Mouse (Mus musculus) neural tube, embryonic 12.5 days (tissue): ENCODE results near the gene Lhfpl2. TPM values are rescaled to one million over a fixed set of nuclear protein-coding genes. Genes with fewer than 3 reads are reported as not detected.
A peak's percentile ranks its signal among the peaks of the same experiment; 100 is the strongest.

Experiments used
- ATAC-seq: fragments of 200-750 bp; cut with Nextera tagmentation; 2 replicates; pipeline ENCODE4 v1.8.0; 2017; ENCODE audit warnings: low read depth, mild to moderate bottlenecking, moderate TSS enrichment, moderate library complexity; ENCODE audit not compliant: low FRiP score
- H3K27ac ChIP-seq: fragments of 300-500 bp; sonication (generic); 2 replicates; pipeline ENCODE4 v1.5.1; 2016
- H3K27me3 ChIP-seq: fragments of 300-500 bp; sonication (generic); replicated peaks from 2 replicates; pipeline ENCODE4 v1.6.1; 2016; ENCODE audit warnings: mild to moderate bottlenecking
- H3K36me3 ChIP-seq: fragments of 300-500 bp; sonication (generic); 2 replicates; pipeline ENCODE4 v1.6.1; 2016; ENCODE audit warnings: mild to moderate bottlenecking
- H3K4me1 ChIP-seq: fragments of 300-500 bp; sonication (generic); 2 replicates; pipeline ENCODE4 v1.6.1; 2016
- H3K4me2 ChIP-seq: fragments of 300-500 bp; sonication (generic); replicated peaks from 2 replicates; pipeline ENCODE4 v1.6.1; 2016; ENCODE audit warnings: mild to moderate bottlenecking
- H3K4me3 ChIP-seq: fragments of 300-500 bp; sonication (generic); 2 replicates; pipeline ENCODE4 v1.5.1; 2016
- H3K9ac ChIP-seq: fragments of 300-500 bp; sonication (generic); 2 replicates; pipeline ENCODE4 v1.6.1; 2016; ENCODE audit warnings: mild to moderate bottlenecking
- H3K9me3 ChIP-seq: fragments of 300-500 bp; sonication (generic); 2 replicates; pipeline ENCODE4 v1.6.1; 2016; ENCODE audit warnings: mild to moderate bottlenecking
- WGBS: fragments of 180-500 bp; shearing (Covaris S2); methylation state at CpG from one replicate; pipeline ENCODE4 v1.1.7; 2016; 5-methylcytosine and 5-hydroxymethylcytosine counted together
- polyA plus RNA-seq: library from polyadenylated mRNA; unstranded; fragments of >200 nt; fragmentation: Nextera tagmentation; extraction: Ambion mirVana; gene quantifications from 2 replicates; pipeline ENCODE4 v1.2.1, GENCODE M21; 2016

The Lhfpl2 gene
- polyA plus RNA-seq, 1 experiment from 2014 or later: 24.2 TPM

DNA sequence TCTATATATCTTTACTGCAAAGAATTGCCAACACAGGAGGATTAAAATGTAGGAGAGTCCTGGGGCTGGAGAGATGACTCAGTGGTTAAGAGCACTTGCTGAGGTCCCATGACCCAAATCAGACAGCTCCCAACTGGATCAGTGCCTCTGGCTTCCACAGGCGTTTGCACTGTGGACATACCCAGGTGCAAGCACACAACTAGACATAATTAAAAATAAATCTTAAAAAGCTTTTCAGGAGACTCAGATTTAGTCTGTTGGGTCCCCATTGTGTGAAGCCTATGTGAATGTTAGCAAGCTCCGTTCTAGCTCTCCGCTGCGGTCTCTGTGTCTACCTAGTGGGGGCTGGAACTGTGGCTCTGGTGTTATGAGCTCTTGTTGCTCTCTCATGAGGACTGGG lies 1.8 kb downstream of the Lhfpl2 start:
- H3K36me3 ChIP-seq: no peaks in the 10 kb centered on the region
- H3K4me3 ChIP-seq: no peak overlapping the region
- ATAC-seq: no peak
- no peaks in the 10 kb centered on the region for H3K9me3 ChIP-seq
- peaks cover 33% of the 10 kb centered on the region for H3K27me3 ChIP-seq
- no peak overlapping the region for H3K27ac ChIP-seq
- H3K4me2 ChIP-seq: no peak overlapping the region
- H3K4me1 ChIP-seq: peaks cover 23% of the 10 kb centered on the region
- no peak overlapping the region for H3K9ac ChIP-seq
- WGBS: 89% methylated on average over 4 of the region's 4 CpGs

DNA sequence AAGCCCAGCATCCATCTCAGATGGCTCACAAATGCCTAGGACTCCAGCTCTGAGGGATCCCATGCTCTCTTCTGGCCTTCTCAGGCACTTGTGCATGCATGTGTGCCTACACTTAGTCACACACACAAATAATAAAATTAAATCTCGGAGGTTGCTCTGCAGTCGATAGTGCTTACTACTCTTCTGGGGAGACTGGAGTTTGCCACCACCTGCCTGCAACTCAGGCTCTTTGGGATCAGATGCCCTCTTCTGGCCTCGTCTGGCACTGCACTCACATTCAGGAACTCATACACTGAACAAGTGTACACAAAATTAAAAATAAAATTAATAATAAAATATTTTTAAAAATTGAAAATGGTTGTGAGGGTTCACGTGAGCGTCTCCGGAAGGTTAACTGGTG lies 2.2 kb downstream of the Lhfpl2 start:
- peaks cover 37% of the 10 kb centered on the region for H3K27me3 ChIP-seq
- no peaks in the 10 kb centered on the region for H3K9me3 ChIP-seq
- no peak overlapping the region for H3K4me3 ChIP-seq
- H3K4me1 ChIP-seq: peaks cover 27% of the 10 kb centered on the region
- H3K36me3 ChIP-seq: no peaks in the 10 kb centered on the region
- WGBS: 88% methylated on average over 6 of the region's 6 CpGs
- no peak overlapping the region for H3K4me2 ChIP-seq
- no peak overlapping the region for H3K9ac ChIP-seq
- ATAC-seq: no peak
- H3K27ac ChIP-seq: no peak overlapping the region

DNA sequence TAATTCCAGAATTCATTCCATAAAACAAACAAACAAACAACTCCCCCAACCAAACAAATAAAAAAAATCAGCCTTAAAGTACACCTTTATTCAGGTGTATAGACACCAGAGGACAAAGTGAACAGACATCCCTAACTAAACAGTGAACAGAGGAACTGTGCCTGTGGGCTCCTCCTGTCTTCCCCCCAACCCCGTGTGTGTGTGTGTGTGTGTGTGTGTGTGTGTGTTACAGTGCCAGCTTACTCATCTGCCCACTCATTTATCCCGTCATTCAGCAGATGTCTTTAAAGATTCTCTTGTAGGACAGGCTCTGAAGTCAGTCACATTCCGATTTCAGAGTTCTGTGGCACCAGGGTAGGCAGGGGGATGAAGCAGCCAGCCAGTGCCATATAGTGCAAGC lies 2.9 kb downstream of the Lhfpl2 start:
- 91% methylated on average over 3 of the region's 3 CpGs for WGBS
- H3K9me3 ChIP-seq: no peaks in the 10 kb centered on the region
- no peak overlapping the region for H3K27ac ChIP-seq
- H3K4me3 ChIP-seq: no peak overlapping the region
- H3K9ac ChIP-seq: no peak overlapping the region
- peaks cover 28% of the 10 kb centered on the region for H3K4me1 ChIP-seq
- H3K36me3 ChIP-seq: no peaks in the 10 kb centered on the region
- H3K4me2 ChIP-seq: no peak overlapping the region
- ATAC-seq: no peak
- peaks cover 42% of the 10 kb centered on the region for H3K27me3 ChIP-seq

DNA sequence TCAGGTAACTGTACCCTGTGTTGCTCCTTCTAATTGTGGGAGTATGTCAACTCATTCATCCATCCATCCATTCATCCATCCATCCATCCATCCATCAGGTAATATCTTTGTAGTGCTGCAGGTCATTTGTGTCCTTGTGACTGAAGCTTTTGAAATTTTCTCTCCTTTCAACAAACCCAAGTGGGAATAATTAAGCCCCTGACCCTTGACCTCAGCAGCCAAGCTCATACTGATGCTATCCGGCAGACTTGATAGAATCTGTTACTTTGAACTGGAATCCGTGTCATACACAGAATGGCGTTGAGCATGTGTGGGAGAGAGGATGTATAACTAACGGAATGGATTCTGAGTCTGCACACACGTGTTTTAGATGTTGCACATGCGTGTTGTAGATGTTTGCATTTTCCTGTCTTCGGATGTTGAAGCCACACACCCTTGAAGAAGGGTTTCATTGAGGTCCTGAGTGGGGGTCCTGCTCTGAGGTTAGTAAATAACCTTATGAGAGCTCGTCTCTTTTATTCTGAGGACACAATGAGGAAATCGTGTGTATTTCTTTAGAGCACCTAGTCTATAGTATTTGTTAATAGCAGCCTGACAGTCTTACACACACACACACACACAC lies 3.8 kb downstream of the Lhfpl2 start:
- 61% methylated on average over 9 of the region's 9 CpGs for WGBS
- Histone ChIP-seq H3K27me3 (peaks cover 50% of the 10 kb centered on the region), H3K9me3 (no peaks in the 10 kb centered on the region), H3K27ac (no peak overlapping the region), H3K36me3 (no peaks in the 10 kb centered on the region), H3K4me2 (no peak overlapping the region), H3K9ac (no peak overlapping the region), H3K4me1 (peaks cover 33% of the 10 kb centered on the region), H3K4me3 (no peak overlapping the region)
- ATAC-seq: no peak

DNA sequence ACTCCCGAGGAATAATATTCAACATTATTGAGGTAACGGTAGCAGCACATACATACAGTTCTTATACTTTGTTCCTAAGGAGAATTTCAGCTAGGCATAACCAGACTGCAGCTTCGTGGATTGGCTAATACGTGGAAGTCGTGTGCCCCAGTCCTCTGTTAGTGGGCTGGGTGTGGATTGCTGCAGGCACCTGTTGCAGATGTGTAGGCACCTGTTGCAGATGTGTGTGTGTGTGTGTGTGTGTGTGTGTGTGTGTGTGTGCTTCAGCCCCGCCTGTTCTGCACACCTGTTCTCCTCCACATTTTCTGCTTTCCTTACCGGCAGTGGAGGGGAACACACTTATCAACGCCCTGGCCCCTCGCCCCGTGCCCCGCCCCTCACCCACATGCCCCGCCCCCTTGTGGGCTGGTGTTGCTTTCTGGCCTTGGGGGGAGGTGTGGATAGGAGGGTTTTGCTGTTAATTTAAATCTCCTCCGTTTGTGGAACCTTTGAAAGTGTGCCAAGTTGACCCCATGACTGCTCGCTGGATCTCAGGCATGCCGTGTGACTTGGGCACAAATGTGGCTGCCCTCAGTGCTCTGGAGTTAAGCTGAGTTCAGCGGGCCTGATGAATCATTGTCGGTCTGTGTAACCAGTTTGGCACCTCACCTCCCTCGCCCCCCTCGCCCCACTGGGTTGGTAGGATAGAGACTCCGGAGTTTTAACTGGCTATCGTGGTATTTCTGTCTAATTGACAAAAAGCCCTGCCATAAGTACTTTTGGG lies 4.9 kb downstream of the Lhfpl2 start:
- no peak overlapping the region for H3K27ac ChIP-seq
- peaks cover 31% of the 10 kb centered on the region for H3K4me1 ChIP-seq
- ATAC-seq: no peak
- no peaks in the 10 kb centered on the region for H3K9me3 ChIP-seq
- peaks cover 55% of the 10 kb centered on the region for H3K27me3 ChIP-seq
- WGBS: 15% methylated on average over 21 of the region's 21 CpGs
- H3K4me2 ChIP-seq: peak overlapping the region; percentile 38
- no peak overlapping the region for H3K9ac ChIP-seq
- H3K36me3 ChIP-seq: no peaks in the 10 kb centered on the region
- H3K4me3 ChIP-seq: no peak overlapping the region

DNA sequence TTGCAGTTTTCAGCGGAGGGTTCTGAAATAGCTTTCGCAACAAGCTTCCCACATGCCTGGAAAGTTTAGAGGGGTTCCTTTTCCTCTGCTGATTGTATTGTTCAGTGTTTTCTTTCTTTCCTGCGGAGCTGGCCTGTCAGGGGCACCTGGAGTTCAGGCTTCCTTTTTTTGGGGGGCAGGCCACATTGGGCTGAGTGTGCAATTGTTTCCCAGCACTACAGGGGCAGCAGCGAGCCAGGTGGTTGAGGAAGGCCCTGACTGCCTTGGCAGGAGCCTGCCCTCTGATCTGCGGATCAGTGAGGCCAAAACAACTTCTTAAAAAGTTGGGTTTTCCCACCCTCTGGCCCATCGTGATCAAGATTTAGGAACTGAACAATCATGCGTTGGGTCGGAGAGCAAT lies 5.6 kb downstream of the Lhfpl2 start:
- H3K9ac ChIP-seq: no peak overlapping the region
- WGBS: 47% methylated on average over 8 of the region's 8 CpGs
- no peak overlapping the region for H3K4me3 ChIP-seq
- H3K4me2 ChIP-seq: peak overlapping the region; percentile 38
- no peak for ATAC-seq
- H3K27me3 ChIP-seq: peaks cover 61% of the 10 kb centered on the region
- no peaks in the 10 kb centered on the region for H3K9me3 ChIP-seq
- peaks cover 26% of the 10 kb centered on the region for H3K4me1 ChIP-seq
- no peaks in the 10 kb centered on the region for H3K36me3 ChIP-seq
- no peak overlapping the region for H3K27ac ChIP-seq

DNA sequence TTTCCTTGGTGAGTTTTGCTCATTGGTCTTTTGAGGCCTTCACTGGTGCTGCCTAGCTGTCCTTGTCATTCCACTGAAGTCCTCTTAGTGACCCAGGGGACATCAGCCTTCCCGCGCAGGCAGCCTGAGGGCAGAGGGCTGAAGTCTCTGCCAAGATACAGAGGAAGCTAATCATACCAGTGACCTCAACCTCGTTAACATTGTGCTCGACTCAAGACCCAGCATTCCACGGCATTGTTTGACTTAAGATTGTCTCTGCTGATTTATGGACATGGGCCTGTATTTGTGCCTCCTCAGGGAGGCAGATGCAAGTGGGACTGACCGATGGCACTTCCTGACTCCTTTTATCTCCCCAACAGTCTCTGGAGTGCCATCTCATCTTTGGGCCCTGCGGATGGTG lies 7.0 kb downstream of the Lhfpl2 start:
- no peak overlapping the region for H3K9ac ChIP-seq
- WGBS: 9% methylated on average over 7 of the region's 7 CpGs
- peaks cover 32% of the 10 kb centered on the region for H3K4me1 ChIP-seq
- H3K4me3 ChIP-seq: no peak overlapping the region
- ATAC-seq: no peak
- no peaks in the 10 kb centered on the region for H3K9me3 ChIP-seq
- no peaks in the 10 kb centered on the region for H3K36me3 ChIP-seq
- H3K4me2 ChIP-seq: no peak overlapping the region
- peaks cover 52% of the 10 kb centered on the region for H3K27me3 ChIP-seq
- no peak overlapping the region for H3K27ac ChIP-seq

DNA sequence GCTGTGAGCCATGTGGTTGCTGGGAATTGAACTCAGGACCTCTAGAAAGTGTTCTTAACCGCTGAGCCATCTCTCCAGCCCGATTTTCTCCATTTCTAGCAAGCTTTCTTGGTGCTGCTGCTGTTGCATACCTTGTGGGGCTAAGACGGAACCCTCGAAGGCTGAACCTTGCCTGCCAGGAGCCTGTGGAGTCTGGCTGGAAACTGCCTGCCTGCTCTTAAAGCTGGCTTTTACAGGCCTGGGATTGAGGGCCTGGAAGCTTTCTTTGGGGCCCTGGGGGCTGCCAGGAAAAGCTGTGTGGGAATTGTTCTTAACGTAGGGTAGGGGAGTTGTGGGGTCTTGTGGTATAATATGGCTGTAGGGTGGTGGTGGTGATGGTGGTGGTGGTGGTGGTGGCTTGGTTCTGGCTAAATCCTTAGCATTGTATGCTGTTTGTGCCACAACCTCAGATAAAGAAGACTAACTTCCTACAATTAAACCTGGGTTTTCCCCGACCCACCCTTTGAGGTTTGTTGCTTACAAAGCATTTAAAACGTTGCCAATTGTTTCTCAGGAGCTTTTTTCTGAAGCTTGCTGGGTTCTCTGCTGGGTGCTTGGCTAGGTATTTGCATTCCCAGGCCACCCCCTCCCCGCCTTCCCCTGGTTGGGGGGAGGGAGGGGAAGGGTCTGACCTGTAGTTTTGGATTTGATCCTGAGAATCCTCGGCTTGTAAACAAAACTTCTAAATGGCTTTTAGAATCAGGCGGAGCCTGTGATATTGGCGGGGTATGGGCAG lies 7.9 kb downstream of the Lhfpl2 start:
- 17% methylated on average over 11 of the region's 11 CpGs for WGBS
- Histone ChIP-seq H3K27ac (no peak overlapping the region), H3K27me3 (peaks cover 53% of the 10 kb centered on the region), H3K9ac (no peak overlapping the region), H3K4me1 (peaks cover 35% of the 10 kb centered on the region), H3K9me3 (no peaks in the 10 kb centered on the region), H3K4me3 (no peak overlapping the region), H3K36me3 (no peaks in the 10 kb centered on the region), H3K4me2 (no peak overlapping the region)
- ATAC-seq: no peak

DNA sequence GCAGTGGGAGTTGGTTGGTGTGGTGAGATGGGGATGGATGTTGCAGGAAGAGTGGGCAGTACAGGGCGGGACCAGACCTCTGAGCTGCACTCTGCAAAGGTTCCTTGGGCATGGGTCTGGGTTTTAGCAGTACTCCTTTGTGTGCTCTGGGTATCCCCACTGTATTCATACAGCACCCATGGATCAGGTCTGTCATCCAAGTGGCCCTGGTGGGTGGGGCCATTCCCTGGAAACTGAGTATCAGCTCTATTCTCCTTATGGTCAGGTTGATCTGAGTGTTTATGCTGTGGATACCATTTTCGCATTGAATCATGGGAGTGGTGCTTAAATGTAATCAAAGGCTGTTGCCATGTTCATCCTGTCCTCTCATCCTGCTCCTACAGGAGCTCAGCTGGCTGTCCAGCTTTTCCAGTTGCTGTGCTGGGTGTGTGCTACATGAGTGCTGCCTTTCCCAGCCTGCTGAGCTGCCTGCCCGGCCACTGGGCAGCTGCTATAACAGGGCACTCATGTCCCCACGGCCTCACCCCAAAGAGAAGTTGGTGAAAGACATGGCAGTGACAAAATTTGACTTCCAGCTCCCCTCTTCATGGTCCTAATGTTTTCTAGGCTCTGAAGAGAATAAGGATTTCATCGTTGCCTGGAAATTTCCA lies 9.2 kb downstream of the Lhfpl2 start:
- H3K4me1 ChIP-seq: peaks cover 35% of the 10 kb centered on the region
- H3K9ac ChIP-seq: no peak overlapping the region
- no peak for ATAC-seq
- WGBS: 84% methylated on average over 5 of the region's 5 CpGs
- no peaks in the 10 kb centered on the region for H3K9me3 ChIP-seq
- H3K4me3 ChIP-seq: no peak overlapping the region
- H3K36me3 ChIP-seq: no peaks in the 10 kb centered on the region
- H3K4me2 ChIP-seq: no peak overlapping the region
- no peak overlapping the region for H3K27ac ChIP-seq
- peaks cover 65% of the 10 kb centered on the region for H3K27me3 ChIP-seq

DNA sequence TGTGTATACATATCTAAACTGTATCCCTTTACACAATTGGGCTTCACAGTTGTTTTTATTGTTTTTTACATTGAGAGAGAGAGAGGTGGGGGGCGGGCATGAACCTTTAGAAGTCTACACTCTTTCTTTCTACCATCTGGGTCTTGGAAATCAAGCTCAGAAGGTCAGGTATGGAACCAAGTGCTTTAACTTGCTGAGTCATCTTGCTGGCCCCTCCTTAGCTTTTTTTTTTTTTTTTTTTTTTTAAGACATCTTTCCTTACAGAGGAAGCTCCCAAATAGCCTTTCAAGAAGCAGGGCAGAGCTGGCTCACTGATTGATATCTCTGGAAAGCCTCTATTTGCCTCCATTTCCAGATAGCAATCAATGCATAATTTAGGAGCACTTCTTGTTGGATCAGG lies 10.7 kb downstream of the Lhfpl2 start:
- WGBS: 83% methylated on average over 1 of the region's 1 CpGs
- H3K9ac ChIP-seq: no peak overlapping the region
- peaks cover 32% of the 10 kb centered on the region for H3K4me1 ChIP-seq
- no peaks in the 10 kb centered on the region for H3K36me3 ChIP-seq
- H3K4me2 ChIP-seq: no peak overlapping the region
- peaks cover 70% of the 10 kb centered on the region for H3K27me3 ChIP-seq
- ATAC-seq: no peak
- no peaks in the 10 kb centered on the region for H3K9me3 ChIP-seq
- no peak overlapping the region for H3K27ac ChIP-seq
- no peak overlapping the region for H3K4me3 ChIP-seq

DNA sequence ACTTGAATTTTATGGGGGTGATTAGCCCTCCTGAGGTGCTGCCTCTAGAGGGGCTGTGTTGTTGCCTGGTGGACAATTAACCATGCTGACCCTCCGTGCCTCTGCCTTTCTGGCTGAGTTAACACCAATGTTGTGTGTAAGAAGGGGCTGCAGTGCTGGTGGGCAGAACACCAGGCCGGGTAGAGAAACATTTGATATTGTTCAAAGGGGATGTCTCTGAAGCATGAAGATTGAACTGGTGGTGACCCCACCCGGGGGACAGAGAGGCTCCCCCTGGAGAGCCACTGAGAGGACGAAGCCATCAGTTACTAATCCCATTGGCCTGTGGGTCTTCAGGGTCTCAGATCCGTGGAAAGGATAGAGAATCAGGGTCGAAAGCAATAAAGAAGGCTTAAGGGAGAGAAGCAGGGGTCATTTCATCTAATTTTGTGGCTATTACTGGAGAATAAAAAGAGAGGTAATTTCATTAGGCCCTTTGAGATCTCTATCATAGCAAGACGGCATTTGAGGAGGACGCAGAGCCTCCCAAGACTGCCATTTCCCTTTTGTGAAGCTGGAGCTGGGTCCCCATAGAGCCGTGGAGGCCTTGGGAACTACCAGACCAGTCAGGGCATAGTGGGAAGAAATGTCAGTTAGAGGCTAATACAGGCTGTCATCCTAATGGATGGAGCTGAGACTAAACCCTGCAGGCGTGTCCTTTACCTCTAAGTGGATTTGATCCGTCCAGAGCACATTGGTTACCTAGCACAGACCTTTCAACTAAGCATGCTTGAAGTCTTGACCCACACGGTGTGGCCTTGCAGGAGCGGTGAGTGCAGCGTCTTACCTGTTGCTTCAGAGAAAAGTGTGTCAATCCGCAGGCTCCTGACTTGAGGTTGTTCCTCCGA lies 12.1 kb downstream of the Lhfpl2 start:
- WGBS: 28% methylated on average over 16 of the region's 16 CpGs
- Histone ChIP-seq H3K27ac (no peak overlapping the region), H3K36me3 (no peaks in the 10 kb centered on the region), H3K4me3 (no peak overlapping the region), H3K27me3 (peaks cover 71% of the 10 kb centered on the region), H3K4me2 (no peak overlapping the region), H3K9me3 (no peaks in the 10 kb centered on the region), H3K4me1 (peaks cover 37% of the 10 kb centered on the region), H3K9ac (no peak overlapping the region)
- peak; percentile 38; the same call in 1 of the 2 replicates for ATAC-seq
